Mouse (Mus musculus) intestine, embryonic 14.5 days (tissue): ENCODE results near the gene Sfxn3. TPM values are rescaled to one million over a fixed set of nuclear protein-coding genes. Genes with fewer than 3 reads are reported as not detected.

Experiments used
- ATAC-seq: fragments of 200-750 bp; cut with Nextera tagmentation; replicated peaks from 2 replicates; pipeline ENCODE4 v1.8.0; 2017; ENCODE audit warnings: low read depth, moderate number of reproducible peaks, moderate TSS enrichment, moderate library complexity; ENCODE audit not compliant: low FRiP score, low TSS enrichment
- DNase-seq: peaks from one replicate; pipeline ENCODE4 v3.0.0-alpha.2; 2018; ENCODE audit warnings: low spot score
- H3K27ac ChIP-seq: fragments of 300-500 bp; sonication (generic); 2 replicates; pipeline ENCODE4 v1.5.1; 2014; ENCODE audit warnings: low read depth, mild to moderate bottlenecking, control low read depth
- H3K27me3 ChIP-seq: fragments of 300-500 bp; sonication (generic); replicated peaks from 2 replicates; pipeline ENCODE4 v1.6.1; 2014; ENCODE audit warnings: low read length, control low read depth; ENCODE audit not compliant: control insufficient read depth, insufficient read depth
- H3K36me3 ChIP-seq: fragments of 300-500 bp; sonication (generic); 2 replicates; pipeline ENCODE4 v1.6.1; 2014; ENCODE audit warnings: low read length, control low read depth; ENCODE audit not compliant: control insufficient read depth, insufficient read depth
- H3K4me1 ChIP-seq: fragments of 300-500 bp; sonication (generic); replicated peaks from 2 replicates; pipeline ENCODE4 v1.6.1; 2014; ENCODE audit warnings: low read length, control low read depth, mixed read lengths; ENCODE audit not compliant: control insufficient read depth, insufficient read depth
- H3K4me2 ChIP-seq: fragments of 300-500 bp; sonication (generic); 2 replicates; pipeline ENCODE4 v1.6.1; 2014; ENCODE audit warnings: low read length
- H3K4me3 ChIP-seq: fragments of 300-500 bp; sonication (generic); 2 replicates; pipeline ENCODE4 v1.5.1; 2014; ENCODE audit warnings: low read depth, low read length, control low read depth, mixed read lengths
- H3K9ac ChIP-seq: fragments of 300-500 bp; sonication (generic); 2 replicates; pipeline ENCODE4 v1.6.1; 2014; ENCODE audit warnings: mild to moderate bottlenecking, low read length
- H3K9me3 ChIP-seq: fragments of 300-500 bp; sonication (generic); 2 replicates; pipeline ENCODE4 v1.6.1; 2016; ENCODE audit warnings: low read length, control low read depth; ENCODE audit not compliant: control insufficient read depth
- WGBS: fragments of 180-500 bp; shearing (Covaris S2); extraction: QIAGEN DNeasy Blood & Tissue Kit; methylation state at CpG from one replicate; pipeline ENCODE4 v1.1.7; 2014; 5-methylcytosine and 5-hydroxymethylcytosine counted together
- polyA plus RNA-seq: library from polyadenylated mRNA; unstranded; fragments of >200 nt; fragmentation: Nextera tagmentation; extraction: Ambion mirVana; gene quantifications from 2 replicates; pipeline ENCODE4 v1.2.1, GENCODE M21; 2014

Gene Sfxn3
- polyA plus RNA-seq, 1 experiment from 2014 or later = 24.5 TPM

GRCm38 (mm10) chr19:45047935-45048643 lies 786 bp downstream of the Sfxn3 start:
- Histone ChIP-seq H3K27ac (peak overlapping the region; percentile 84), H3K4me2 (peak overlapping the region; percentile 92), H3K36me3 (peaks cover 20% of the 10 kb centered on the region), H3K4me3 (peak overlapping the region; percentile 57), H3K4me1 (peaks cover 17% of the 10 kb centered on the region), H3K9me3 (no peaks in the 10 kb centered on the region), H3K27me3 (peaks cover 23% of the 10 kb centered on the region), H3K9ac (peak overlapping the region; percentile 50)
- peak; percentile 53 for ATAC-seq
- 23% methylated on average over 11 of the region's 11 CpGs for WGBS
- no peak for DNase-seq

- H3K27ac ChIP-seq = peak overlapping the region; percentile 84
- peaks cover 23% of the 10 kb centered on the region for H3K27me3 ChIP-seq
- peak overlapping the region; percentile 57 for H3K4me3 ChIP-seq
- peaks cover 17% of the 10 kb centered on the region for H3K4me1 ChIP-seq
- 74% methylated on average over 12 of the region's 12 CpGs for WGBS
- H3K9me3 ChIP-seq = no peaks in the 10 kb centered on the region
- H3K4me2 ChIP-seq = peak overlapping the region; percentile 92
- H3K9ac ChIP-seq = peak overlapping the region; percentile 50
- DNase-seq (no peak), ATAC-seq (no peak)
- peaks cover 21% of the 10 kb centered on the region for H3K36me3 ChIP-seq
Measured at GRCm38 (mm10) chr19:45048644-45049365, 1.5 kb downstream of the Sfxn3 start.

GRCm38 (mm10) chr19:45049523-45049922 lies 2.2 kb downstream of the Sfxn3 start:
- Histone ChIP-seq H3K4me1 (peaks cover 17% of the 10 kb centered on the region), H3K9me3 (no peaks in the 10 kb centered on the region), H3K9ac (no peak overlapping the region), H3K4me3 (no peak overlapping the region), H3K4me2 (no peak overlapping the region), H3K27ac (no peak overlapping the region), H3K36me3 (peaks cover 23% of the 10 kb centered on the region), H3K27me3 (peaks cover 17% of the 10 kb centered on the region)
- WGBS = 76% methylated on average over 9 of the region's 9 CpGs
- ATAC-seq = no peak
- no peak for DNase-seq

- Histone ChIP-seq H3K27ac (no peak overlapping the region), H3K27me3 (no peaks in the 10 kb centered on the region), H3K4me2 (no peak overlapping the region), H3K9ac (no peak overlapping the region), H3K4me1 (peaks cover 21% of the 10 kb centered on the region), H3K9me3 (no peaks in the 10 kb centered on the region), H3K4me3 (no peak overlapping the region), H3K36me3 (peaks cover 28% of the 10 kb centered on the region)
- ATAC-seq = no peak
- 87% methylated on average over 8 of the region's 8 CpGs for WGBS
- DNase-seq = no peak
Measured at GRCm38 (mm10) chr19:45053451-45053850, 6.1 kb downstream of the Sfxn3 start.

- Histone ChIP-seq H3K36me3 (peaks cover 28% of the 10 kb centered on the region), H3K4me2 (no peak overlapping the region), H3K9ac (no peak overlapping the region), H3K27me3 (no peaks in the 10 kb centered on the region), H3K27ac (no peak overlapping the region), H3K4me3 (no peak overlapping the region), H3K4me1 (peaks cover 20% of the 10 kb centered on the region), H3K9me3 (no peaks in the 10 kb centered on the region)
- WGBS = 88% methylated on average over 6 of the region's 6 CpGs
- ATAC-seq = no peak
- DNase-seq = no peak
Measured at GRCm38 (mm10) chr19:45054892-45055690, 7.8 kb downstream of the Sfxn3 start.

GRCm38 (mm10) chr19:45056364-45056763 lies 9.1 kb downstream of the Sfxn3 start:
- ATAC-seq (no peak), DNase-seq (no peak)
- Histone ChIP-seq H3K9me3 (no peaks in the 10 kb centered on the region), H3K9ac (no peak overlapping the region), H3K4me2 (no peak overlapping the region), H3K27me3 (no peaks in the 10 kb centered on the region), H3K27ac (no peak overlapping the region), H3K36me3 (peaks cover 24% of the 10 kb centered on the region), H3K4me1 (peaks cover 20% of the 10 kb centered on the region), H3K4me3 (no peak overlapping the region)
- WGBS = 48% methylated on average over 4 of the region's 4 CpGs

GRCm38 (mm10) chr19:45056908-45057698 lies 9.8 kb downstream of the Sfxn3 start:
- H3K36me3 ChIP-seq = peaks cover 18% of the 10 kb centered on the region
- DNase-seq (no peak), ATAC-seq (no peak)
- peak overlapping the region; percentile 55 for H3K4me3 ChIP-seq
- WGBS = 68% methylated on average over 7 of the region's 7 CpGs
- no peaks in the 10 kb centered on the region for H3K9me3 ChIP-seq
- H3K27me3 ChIP-seq = no peaks in the 10 kb centered on the region
- peak overlapping the region; percentile 82 for H3K4me2 ChIP-seq
- peaks cover 20% of the 10 kb centered on the region for H3K4me1 ChIP-seq
- peak overlapping the region; percentile 77 for H3K9ac ChIP-seq
- H3K27ac ChIP-seq = peak overlapping the region; percentile 93

- 34% methylated on average over 7 of the region's 7 CpGs for WGBS
- Histone ChIP-seq H3K4me3 (peak overlapping the region; percentile 55), H3K36me3 (peaks cover 12% of the 10 kb centered on the region), H3K9ac (peak overlapping the region; percentile 77), H3K4me2 (peak overlapping the region; percentile 82), H3K4me1 (peaks cover 20% of the 10 kb centered on the region), H3K27me3 (no peaks in the 10 kb centered on the region), H3K9me3 (no peaks in the 10 kb centered on the region), H3K27ac (peak overlapping the region; percentile 93)
- ATAC-seq = no peak
- DNase-seq = no peak
Measured at GRCm38 (mm10) chr19:45057724-45058112, 10.4 kb downstream of the Sfxn3 start.
